Mouse (Mus musculus): ENCODE results near the gene Resp18. TPM values are rescaled to one million over a fixed set of nuclear protein-coding genes. Genes with fewer than 3 reads are reported as not detected.

The Resp18 gene
- total RNA-seq, 2 experiments from 2014 or later, result not detected

DNA sequence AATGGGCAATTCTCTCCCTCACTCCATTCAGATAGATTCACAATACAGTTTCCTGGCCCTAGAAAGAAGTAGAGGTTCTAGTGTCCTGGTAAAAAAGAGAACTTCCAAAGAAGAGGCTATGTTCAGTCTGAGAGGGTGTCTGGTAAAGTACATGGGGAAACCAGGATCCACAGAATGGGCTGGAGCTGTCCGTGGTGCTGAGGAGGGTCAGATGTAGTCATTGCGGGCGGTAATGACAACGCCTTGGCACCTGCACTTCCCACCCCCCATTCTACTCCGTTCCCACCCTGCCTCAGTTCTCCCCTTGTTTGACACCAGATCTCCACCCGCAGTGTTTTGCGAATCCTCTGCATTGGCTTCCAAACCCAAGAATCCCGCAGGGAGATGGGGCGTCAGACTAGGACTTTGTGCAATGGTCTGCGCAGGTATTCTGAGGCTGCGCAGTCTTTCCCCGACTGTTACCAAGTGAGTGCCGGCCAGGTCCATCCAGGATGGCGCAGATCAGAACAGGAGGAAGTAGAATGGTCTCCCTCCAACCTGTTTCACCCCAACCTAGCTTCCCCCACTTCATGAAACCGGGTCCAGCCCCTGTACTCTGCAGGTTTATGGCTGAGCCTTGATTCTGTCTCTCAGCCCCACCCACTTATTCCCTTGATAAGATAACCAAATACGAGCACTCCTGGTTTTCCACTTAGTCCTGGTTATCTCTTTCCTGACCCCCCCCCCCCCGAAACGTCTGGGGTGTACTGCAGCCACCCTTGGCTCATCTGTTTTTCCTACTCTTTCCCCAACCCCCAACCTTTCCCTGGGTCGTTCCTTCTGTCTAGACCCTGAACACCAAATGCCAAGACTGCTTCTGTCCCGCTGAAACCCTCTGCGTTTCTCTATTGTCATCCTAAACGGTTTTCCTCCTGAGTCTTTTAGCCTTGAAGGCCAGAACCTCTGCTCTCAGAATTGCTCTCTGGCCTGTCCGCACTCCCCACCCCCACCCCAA is 723 bp downstream of the Resp18 start:
- no peak for DNase-seq (ENCODE audit: low spot score)

DNA sequence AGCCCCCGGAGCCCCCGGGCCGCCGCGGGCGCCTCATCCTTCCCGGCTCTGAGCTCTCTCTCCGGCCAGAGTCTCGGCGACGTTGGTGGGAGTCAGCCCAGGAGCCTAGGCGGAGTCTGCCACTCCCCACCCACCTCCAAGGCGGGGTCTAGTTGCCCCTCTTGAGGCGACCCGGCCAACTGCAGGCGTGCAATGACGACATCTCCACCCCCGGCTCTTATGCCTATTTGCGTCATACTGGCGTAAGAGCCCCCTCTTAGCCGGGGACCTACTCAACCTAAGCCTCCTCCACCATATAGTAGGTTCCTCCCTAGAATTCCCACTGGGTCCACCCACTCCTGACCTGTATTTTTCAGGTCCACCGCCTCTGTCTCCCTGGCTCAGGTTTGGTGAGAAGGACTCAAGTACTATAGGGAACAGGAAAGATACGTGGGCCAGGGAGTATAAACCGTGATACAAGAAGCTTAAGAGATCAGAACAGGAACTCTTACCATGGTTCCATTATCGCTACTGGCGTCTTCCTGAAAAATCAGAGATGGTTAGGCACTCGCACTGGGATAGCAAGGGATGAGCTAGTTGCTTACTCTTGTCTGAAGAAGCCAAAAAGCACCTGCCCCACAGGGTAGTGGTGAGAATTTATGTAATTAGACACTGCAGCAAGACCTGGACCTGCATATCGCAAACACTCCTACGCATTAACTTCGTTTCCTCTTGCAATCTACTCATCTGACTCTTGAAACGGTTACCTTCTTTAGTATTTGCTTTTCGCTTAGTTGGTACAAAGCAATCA is 13.9 kb downstream of the Resp18 start, which contains the start of gene Ptprn:
TSS of gene Ptprn (minus strand) at position 412 of the 790 bp plus-strand sequence.
- DNase-seq (ENCODE audit: low spot score), result no peak

DNA sequence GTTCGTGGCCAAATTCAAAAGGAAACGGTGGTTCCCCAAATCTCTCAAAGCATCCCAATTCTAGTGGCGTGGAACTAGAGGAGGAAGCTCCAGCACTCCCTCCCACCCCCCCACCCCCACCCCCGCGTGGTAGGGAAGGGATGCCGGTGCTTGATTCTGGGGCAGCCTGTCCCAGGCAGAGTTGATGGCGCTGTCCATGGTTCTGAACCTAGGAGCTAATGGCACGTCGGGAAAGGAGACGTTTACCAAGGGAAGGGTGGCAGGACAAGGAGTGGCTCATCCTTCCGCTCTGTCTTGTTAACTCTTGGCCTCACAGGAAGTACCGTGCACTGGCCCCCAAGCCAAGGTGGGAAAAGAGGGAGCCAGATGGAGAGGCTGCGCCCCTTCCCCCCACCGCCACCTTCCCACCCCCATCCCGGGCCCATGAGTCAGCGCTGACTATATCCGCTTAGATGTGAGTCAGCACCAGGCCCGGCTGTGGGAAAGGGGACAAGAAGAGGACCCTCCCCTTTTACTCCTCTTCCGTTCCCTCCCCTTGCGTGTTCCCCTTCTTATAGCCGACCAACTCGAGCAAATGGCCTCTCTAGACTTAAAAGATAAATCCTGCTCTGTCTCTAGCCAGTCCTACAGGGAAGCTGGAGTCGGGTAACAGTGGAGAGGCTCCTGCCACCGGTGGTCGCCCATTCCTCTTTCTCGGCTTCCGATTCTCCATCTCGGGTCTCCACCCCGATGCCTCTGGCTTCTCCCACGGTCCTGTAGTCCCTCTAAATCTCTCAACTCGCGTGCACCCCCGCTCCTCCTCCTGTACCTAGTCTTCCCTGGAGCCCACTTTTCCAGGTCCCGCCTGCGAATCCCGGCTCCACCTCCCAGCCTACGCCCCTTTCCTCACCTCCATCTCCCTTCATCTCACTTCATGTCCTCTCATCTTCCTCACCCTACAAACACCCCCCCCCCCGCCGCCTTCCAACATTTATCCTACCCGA is 15.0 kb downstream of the Resp18 start:
- peak; percentile 51 for DNase-seq (ENCODE audit: low spot score)

DNA sequence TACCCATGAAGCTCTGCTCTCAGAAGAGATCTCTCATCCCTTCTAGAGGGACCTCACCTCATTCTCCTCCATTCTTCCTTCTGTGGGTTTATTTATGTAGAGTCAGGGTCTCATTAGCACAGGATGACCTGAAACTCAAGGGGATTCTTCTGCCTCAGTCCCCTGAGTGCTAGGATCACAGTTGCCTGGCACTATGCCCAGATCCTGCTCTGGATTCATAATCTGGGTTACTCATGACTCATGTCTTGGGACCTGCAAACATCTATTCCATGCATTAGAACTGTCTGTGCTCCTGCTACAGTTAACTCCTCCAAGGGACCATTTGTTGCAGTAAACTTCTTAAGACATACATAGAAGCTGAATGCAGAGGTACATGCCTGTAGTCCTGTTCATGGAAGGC is 16.9 kb downstream of the Resp18 start:
- DNase-seq (ENCODE audit: low spot score), result no peak

DNA sequence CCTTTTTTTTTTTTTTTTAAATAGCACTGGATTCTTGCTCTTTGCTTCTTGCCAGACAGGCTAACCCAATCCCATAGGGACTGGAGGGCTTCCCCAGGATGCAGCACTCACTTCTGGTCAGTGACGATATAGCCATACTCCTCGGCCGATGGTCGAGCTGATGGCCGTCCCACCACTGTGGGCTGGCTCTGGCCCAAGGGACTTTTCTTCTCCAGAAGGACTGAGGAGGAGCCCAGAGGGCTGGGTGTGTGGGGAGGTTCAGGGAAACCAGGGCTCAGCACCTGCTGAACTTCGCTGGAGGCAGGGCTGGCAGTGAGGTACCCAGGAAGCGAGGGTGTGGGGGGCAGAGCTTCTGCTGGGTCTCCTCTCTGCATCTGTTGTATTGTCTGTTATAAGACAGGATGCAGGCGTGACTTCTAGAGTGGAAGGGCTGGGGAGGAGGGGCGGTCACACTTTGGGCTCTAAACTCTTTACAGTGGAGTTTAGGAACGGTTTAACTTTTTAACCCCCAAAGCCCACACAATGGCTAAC is 22.6 kb downstream of the Resp18 start:
- no peak for DNase-seq (ENCODE audit: low spot score)

DNA sequence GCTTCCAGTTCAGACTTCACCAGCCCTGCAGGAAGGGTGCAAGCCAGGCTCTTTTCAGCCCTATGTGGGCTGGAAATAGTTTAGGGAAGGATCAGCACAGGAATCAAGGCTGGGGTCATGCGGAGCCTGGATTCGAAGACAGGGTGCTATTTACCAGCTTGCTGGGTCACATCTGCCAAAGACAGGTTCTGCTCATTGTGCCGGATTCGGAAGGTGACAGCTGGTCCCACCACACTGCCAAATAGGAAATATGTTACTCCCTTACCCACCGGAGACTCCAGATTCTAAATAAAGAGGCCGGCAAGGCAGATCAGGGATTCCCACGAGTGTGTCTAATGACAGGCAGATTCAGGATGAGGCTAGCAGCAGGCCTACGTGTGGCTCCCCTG is 23.6 kb downstream of the Resp18 start:
- no peak for DNase-seq (ENCODE audit: low spot score)

DNA sequence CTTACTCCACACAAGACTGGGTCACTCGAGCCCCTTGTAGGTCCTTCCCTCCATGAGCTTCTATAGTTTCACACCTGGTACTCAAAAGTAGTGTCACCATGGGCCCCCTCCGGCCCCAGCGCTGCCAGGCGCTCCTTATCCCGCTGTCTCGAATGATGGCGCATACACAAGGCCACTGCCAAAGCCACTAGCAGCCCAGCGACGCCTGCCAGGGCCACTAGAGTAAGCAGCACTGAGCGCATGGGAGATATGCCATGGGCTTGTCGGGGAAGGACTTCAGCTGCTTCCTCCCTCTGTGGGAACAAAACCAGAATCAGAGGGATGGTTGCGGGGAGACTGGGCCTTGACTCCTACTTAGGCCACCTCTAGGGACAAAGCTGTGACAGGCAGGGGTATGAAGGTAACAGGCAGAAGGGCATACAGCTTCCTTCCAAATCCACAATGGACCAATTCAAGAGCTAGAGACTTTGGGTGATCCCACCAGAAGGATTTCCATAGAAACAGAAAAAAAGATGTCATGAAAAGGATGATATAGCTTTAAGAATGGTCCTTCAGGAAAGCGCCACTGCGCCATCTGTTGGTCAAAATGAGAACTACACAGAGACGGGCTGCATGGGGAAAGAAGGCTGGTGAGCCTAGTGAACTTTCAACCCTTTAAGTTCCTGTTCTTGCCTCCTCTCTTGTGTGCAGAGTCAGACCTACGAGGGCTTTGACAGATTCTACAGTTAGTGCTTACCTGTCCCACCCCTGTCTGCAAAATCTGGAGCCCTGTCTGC is 24.2 kb downstream of the Resp18 start:
- peak; percentile 84 for DNase-seq (ENCODE audit: low spot score)

DNA sequence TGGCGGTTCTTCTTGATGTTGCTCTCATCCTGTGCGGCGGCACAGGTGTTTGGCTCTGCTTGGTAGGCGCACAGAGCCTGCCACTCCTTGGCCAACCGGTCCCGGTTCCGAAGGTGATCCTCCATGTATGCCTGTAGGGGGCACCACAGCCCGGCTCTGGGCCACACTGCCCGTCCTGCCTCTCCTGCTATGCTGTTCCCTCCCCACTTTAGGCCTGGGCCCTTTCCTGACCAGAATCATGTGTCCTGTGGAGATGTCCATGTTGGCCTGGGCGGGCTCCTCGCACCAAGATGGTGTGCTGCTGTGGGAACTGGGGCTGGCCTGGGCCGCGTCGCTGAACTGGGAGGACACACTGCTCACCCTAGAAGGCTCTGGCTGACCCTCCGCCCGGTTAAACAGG is 25.2 kb downstream of the Resp18 start:
- DNase-seq (ENCODE audit: low spot score), result no peak

DNA sequence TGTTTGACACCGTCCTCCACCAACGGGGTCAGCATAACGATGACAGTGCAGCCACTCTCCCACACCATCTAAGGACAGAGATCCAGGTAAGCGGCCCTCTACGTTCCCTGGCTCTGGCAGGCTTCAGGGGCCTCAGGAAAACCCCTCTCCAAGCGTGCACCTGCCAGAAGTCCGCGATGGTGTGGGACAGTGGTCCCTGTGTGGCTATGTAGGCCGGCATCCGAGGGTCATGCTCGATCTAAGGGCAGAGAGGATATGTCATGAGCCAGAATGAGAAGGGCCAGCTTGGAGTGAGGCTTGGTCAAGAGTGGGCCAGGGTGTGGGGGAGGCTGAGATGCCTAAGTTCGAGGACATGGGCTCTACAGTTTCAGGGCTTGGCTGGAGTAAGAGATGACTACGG is 25.9 kb downstream of the Resp18 start:
- DNase-seq (ENCODE audit: low spot score), result no peak

DNA sequence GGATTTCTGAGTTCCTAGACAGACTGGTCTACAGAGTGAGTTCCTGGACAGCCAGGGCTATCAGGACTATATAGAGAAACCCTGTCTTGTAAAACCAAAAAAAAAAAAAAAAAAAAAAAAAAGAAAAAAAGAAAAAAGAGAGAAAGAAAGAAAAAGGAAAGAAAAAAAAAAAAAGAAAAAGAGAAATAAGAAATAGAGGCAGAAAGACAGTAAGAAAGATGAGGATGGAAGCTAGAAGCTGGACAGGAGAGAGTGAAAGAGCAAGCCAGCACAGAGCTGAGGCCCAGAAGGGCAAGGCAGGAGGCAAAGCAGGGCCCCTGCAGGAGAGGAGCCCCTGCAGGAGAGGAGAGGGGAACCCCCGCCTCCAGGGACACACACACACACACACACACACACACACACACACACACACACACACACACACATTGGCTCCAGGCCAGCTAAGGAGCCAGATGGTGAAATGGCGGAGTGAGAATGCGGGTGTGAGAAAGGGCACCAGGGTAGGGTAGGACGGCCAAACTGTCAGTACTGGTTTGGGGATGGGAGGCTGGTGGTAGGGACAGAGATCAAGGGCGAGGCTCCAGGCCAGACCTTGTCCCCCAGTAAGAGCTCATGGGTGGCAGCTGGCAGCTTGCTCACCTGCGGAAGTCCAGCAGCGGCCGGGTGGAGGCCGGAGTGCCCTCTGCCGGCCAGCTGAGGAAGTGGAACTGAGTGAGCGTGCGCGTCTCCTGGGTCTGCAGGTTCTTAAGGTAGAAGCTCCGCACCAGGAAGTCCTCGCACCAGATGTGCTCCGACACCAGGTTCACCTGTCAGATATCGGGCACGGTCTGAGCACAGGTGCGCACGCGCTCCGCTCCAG is 26.9 kb downstream of the Resp18 start:
- DNase-seq (ENCODE audit: low spot score), result peak; percentile 74

DNA sequence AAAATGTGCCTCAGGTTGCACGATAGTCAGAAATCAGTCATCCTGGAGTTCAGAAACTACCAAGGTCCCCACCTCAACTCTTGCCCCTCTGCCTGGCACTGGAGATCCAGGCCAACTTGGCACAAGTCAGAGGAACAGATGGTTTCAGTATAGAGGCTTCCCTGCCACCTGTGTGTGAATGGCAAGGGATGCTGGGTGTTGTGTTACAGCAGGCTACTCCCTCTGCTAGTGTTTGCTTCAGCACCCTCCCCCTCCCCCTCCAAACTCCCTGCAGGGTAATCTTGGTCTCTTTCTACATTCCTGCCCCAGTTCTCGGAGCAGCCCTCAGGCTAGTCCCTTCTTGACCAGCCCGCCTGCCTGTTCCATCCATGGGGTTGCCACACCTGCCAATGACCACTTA is 27.7 kb downstream of the Resp18 start:
- no peak for DNase-seq (ENCODE audit: low spot score)

DNA sequence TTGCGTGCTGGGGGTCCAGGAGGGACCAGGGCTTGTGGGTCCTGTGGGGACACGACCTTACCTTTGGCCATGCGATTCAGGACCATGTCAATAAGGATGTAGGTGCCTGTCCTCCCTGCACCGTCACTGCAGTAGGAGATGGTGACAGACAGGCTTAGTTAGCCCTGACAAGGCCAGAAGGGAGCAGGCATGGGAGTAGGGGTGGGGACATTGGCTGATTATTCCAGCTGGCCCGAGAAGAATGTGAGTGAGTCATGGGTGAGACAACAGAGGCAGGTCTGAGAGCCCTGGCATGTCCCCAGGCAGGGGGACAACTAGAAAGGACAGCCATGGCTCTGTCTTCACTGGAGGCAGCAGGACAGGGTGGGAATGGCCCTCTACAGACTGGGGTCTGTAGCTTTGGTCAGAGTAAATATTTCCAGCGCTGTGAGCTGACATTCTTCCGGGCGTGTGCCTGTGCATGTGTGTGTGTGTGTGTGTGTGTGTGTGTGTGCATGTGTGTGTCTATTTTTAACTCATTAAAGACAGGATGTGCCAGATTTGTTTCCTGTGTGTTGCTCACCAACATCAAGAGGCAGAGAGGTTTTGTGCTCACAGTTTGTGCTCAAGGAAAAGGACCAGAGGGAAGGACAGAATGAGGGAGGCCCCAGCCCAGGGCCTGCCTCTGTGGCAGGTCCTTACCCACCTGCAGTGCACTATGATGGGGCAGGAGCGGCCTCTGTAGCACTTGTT is 30.0 kb downstream of the Resp18 start:
- DNase-seq (ENCODE audit: low spot score), result peak; percentile 56

DNA sequence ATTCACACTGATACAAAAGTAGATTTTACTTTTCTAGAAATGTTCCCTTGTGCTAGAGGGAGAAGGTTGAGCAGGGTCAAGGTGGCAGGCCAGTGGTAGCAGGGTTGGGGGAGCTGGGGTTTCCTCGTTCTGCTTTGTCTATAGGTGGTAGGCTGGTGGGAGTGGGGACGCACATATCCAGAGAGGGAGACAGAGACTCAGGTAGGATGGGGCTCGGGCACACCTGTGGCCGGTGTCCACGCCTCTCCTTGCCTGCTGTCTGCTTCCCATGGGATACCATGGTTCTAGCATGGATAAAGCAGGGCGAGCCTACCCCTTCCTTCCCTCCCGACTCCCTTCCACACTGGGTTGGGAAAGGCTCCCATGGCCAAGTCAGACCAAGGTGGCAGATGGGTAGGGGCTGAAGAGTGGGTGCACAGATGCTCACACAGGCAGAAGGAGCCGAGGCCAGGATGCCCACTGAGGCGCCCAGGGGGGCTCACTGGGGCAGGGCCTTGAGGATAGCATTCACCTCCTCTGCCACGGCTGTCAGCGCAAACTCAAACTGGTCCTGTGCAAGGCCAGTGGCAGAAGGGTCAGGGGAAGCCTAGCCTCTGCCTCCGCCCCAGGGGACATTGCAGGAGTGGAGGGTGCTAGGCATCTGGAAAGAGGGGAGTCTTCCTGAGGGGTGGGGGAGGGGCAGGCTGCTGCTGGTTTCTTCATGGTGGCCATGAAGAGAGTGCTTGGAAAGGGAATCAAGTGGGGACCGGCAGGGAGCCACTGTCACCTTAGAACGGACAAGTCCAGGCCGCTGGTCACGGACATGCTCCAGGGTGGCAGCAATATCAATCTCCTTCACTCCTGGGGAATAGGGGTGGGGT is 30.9 kb downstream of the Resp18 start:
- DNase-seq (ENCODE audit: low spot score), result no peak

DNA sequence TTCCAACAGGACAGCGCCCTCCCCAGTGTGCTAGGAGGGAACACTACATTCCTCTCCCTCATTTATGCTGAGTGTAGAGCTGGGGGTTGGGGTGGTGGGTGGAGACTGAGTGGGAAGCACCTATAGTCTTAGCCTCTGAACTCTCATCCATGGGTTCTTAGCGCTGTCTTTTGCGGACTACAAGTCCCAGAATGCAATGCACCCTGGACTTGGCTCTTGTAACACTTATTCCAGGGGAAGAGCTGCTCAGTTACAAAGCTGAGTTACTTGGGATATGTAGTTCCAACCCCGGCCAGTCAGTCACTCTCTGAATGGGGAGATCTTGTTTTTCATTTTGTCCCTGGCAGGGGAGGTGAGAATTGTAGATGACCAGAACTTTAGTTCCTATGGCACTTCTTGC is 33.4 kb downstream of the Resp18 start:
- peak; percentile 66 for DNase-seq (ENCODE audit: low spot score)

DNA sequence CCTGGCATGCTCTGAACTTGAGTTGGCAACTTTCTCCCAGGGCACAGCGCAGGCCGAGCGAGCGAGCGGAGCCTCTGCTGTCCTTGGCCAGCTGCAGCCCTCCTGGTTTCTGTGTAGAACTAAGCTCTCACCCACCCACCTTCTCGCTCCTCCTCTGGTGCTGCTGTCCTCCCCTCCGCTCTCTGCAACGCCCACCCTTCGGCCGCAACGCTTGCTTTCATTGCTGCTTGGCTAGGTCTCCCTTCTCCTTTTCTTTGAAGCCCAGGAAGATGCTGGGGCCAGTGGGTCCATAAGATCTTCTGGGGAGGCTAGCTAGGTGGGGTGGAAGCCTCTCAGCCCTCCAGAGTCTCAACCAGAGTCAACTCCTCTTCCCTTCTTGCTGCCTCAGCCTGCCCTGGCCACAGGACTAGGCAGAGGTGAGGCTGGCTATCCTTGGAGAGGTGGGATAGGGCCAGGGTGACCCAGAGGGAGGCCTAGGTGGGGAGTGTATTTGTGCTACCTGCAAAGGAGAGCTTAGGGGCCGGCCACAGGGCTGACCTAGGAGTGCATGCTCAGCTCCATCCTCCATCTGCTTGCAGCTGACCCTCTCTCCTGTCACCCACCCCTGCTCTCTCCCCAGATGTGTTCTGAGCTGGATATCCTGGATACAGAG is 33.9 kb downstream of the Resp18 start:
- DNase-seq (ENCODE audit: low spot score), result no peak

DNA sequence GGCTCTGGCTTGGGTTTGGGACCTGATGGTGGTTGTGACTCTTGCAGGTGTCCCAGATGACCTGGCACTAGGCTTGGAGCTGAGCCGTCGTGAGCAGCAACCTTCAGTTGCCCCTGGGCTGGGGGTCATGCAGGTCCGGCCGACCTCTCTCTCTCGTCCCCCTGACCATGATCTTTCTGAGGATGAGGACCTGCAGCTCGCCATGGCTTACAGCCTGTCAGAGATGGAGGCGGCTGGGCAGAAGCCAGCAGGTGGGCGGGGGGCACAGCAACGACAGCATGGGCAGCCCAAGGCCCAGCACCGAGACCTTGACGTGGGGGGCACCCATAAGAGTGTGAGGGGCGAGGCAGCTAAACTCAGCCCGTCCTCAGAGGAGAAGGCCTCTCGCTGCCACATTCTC is 34.8 kb downstream of the Resp18 start:
- DNase-seq (ENCODE audit: low spot score), result no peak

DNA sequence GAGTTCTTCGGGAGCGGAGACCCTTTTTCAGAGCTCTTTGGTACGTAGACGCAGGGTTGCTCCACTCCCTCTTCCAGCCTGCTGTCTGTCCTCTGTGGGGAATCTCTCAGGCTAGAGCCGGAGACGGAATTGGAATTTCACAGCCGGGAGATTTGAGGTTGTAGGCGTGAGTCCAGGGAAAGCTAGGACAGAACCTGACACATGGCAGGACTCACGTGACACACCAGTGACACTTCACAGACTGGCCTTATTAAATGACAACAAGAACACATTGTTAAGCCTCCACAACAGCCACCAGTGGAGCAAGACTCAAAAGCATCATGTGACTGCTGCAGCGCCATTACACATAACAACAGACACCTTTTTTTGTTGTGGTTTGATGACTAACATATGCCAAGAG is 38.6 kb downstream of the Resp18 start:
- no peak for DNase-seq (ENCODE audit: low spot score)

All from gastrocnemius, adult 18-20 months (tissue).